Mouse (Mus musculus) monocyte, adult 5-6 weeks (primary cell): ENCODE measurements around the gene Fam83e. TPM values are rescaled to one million over a fixed set of nuclear protein-coding genes. Genes with fewer than 3 reads are reported as not detected.

Experiments
- ATAC-seq: fragments of 153-309, 156-312 bp; replicated peaks from 2 replicates; pipeline ENCODE4 v1.8.0; 2017; ENCODE audit warnings: mild to moderate bottlenecking; ENCODE audit not compliant: low TSS enrichment, insufficient number of reproducible peaks, severe bottlenecking, poor library complexity, low FRiP score
- total RNA-seq: library from RNA; stranded (forward); fragments of 200-1000, 200-491, 200-594 nt; gene quantifications from 3 replicates; pipeline ENCODE4 v1.2.3, GENCODE M21; 2017

Gene Fam83e
- total RNA-seq, 1 experiment from 2014 or later = 1.4 TPM

GRCm38 (mm10) chr7:45700301-45701015 lies 20.6 kb upstream of the Fam83e start:
- peak; percentile 38; the same call in 1 of the 2 replicates for ATAC-seq

- no peak for ATAC-seq
Observed at GRCm38 (mm10) chr7:45701072-45701471, 19.9 kb upstream of the Fam83e start.

GRCm38 (mm10) chr7:45701607-45702006 lies 19.4 kb upstream of the Fam83e start:
- ATAC-seq = no peak

- no peak for ATAC-seq
Observed at GRCm38 (mm10) chr7:45702316-45702715, 18.7 kb upstream of the Fam83e start.

- no peak for ATAC-seq
Observed at GRCm38 (mm10) chr7:45702809-45703520, 18.0 kb upstream of the Fam83e start.

- ATAC-seq = no peak
Observed at GRCm38 (mm10) chr7:45703521-45704033, 17.4 kb upstream of the Fam83e start.

GRCm38 (mm10) chr7:45704046-45704559 lies 16.9 kb upstream of the Fam83e start:
- no peak for ATAC-seq

- ATAC-seq = peak; percentile 76
Observed at GRCm38 (mm10) chr7:45704730-45705442, 16.1 kb upstream of the Fam83e start, which contains the start of gene Dbp. Dbp (plus strand) TSS chr7:45705088.

- no peak for ATAC-seq
Observed at GRCm38 (mm10) chr7:45705443-45705864, 15.6 kb upstream of the Fam83e start.

- ATAC-seq = no peak
Observed at GRCm38 (mm10) chr7:45705873-45706281, 15.1 kb upstream of the Fam83e start.

- no peak for ATAC-seq
Observed at GRCm38 (mm10) chr7:45706721-45707241, 14.2 kb upstream of the Fam83e start.

GRCm38 (mm10) chr7:45707375-45707967 lies 13.5 kb upstream of the Fam83e start:
- peak; percentile 47 for ATAC-seq

GRCm38 (mm10) chr7:45708221-45708761 lies 12.7 kb upstream of the Fam83e start:
- no peak for ATAC-seq

GRCm38 (mm10) chr7:45709036-45709435 lies 12.0 kb upstream of the Fam83e start:
- no peak for ATAC-seq

- no peak for ATAC-seq
Observed at GRCm38 (mm10) chr7:45709677-45710355, 11.2 kb upstream of the Fam83e start.

- no peak for ATAC-seq
Observed at GRCm38 (mm10) chr7:45710477-45711191, 10.4 kb upstream of the Fam83e start.
